Mouse (Mus musculus) midbrain, embryonic 14.5 days (tissue): Measurements from ENCODE around the gene Ggt5. TPM values are rescaled to one million over a fixed set of nuclear protein-coding genes. Genes with fewer than 3 reads are reported as not detected.

Source experiments
- ATAC-seq: fragments of 200-750 bp; cut with Nextera tagmentation; 2 replicates; pipeline ENCODE4 v1.8.0; 2017; ENCODE audit warnings: moderate number of reproducible peaks, moderate library complexity; ENCODE audit not compliant: low FRiP score, low TSS enrichment
- DNase-seq: peaks from one replicate; pipeline ENCODE4 v3.0.0-alpha.2; 2015
- H3K27ac ChIP-seq: fragments of 300-500 bp; sonication (generic); replicated peaks from 2 replicates; pipeline ENCODE4 v1.5.1; 2014; ENCODE audit warnings: mild to moderate bottlenecking, low read depth, low read length, moderate library complexity
- H3K27me3 ChIP-seq: fragments of 300-500 bp; sonication (generic); 2 replicates; pipeline ENCODE4 v1.6.1; 2014; ENCODE audit warnings: low read length, control low read depth, mixed read lengths; ENCODE audit not compliant: control insufficient read depth, insufficient read depth
- H3K36me3 ChIP-seq: fragments of 300-500 bp; sonication (generic); 2 replicates; pipeline ENCODE4 v1.6.1; 2014; ENCODE audit warnings: low read length, control low read depth; ENCODE audit not compliant: control insufficient read depth, insufficient read depth
- H3K4me1 ChIP-seq: fragments of 300-500 bp; sonication (generic); 2 replicates; pipeline ENCODE4 v1.6.1; 2014; ENCODE audit warnings: mild to moderate bottlenecking, antibody characterized with exemption, low read length, control low read depth; ENCODE audit not compliant: control insufficient read depth, insufficient read depth
- H3K4me2 ChIP-seq: fragments of 300-500 bp; sonication (generic); 2 replicates; pipeline ENCODE4 v1.6.1; 2014; ENCODE audit warnings: mild to moderate bottlenecking, low read length, moderate library complexity
- H3K4me3 ChIP-seq: fragments of 300-500 bp; sonication (generic); replicated peaks from 2 replicates; pipeline ENCODE4 v1.5.1; 2014; ENCODE audit warnings: low read depth, low read length
- H3K9ac ChIP-seq: fragments of 300-500 bp; sonication (generic); replicated peaks from 2 replicates; pipeline ENCODE4 v1.6.1; 2014; ENCODE audit warnings: mild to moderate bottlenecking, low read length, moderate library complexity
- H3K9me3 ChIP-seq: fragments of 300-500 bp; sonication (generic); 2 replicates; pipeline ENCODE4 v1.6.1; 2016; ENCODE audit warnings: low read length, control low read depth, mixed read lengths; ENCODE audit not compliant: control insufficient read depth
- WGBS: fragments of 180-500 bp; shearing (Covaris S2); extraction: QIAGEN DNeasy Blood & Tissue Kit; methylation state at CpG from one replicate; pipeline ENCODE4 v1.1.7; 2014; 5-methylcytosine and 5-hydroxymethylcytosine counted together
- polyA plus RNA-seq: library from polyadenylated mRNA; unstranded; fragments of >200 nt; fragmentation: Nextera tagmentation; extraction: Ambion mirVana; gene quantifications from 2 replicates; pipeline ENCODE4 v1.2.1, GENCODE M21; 2014

Ggt5 gene
- polyA plus RNA-seq, 1 experiment from 2014 or later, result 1.9 TPM

DNA sequence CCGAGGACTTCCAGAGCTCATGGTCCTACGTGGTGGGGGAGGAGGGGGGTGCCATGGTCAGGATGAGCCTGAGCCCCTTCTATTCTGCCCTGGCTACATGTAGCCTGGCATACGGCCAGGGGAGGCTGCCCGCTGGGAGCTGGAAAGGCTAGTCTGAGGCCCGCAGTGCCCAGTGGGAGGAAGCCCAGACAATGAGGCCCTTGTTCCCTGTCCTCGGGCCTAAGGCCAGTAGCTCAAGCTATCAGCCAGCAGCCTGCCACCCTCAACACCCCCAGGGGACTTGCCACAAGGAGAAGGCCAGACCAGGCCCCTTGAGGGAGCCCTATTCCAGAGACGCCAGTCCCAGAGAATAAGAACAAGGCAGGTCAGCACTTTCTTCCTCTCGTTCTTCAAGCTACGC is 33.1 kb upstream of the Ggt5 start:
- no peaks in the 10 kb centered on the region for H3K9me3 ChIP-seq
- peak overlapping the region; percentile 37 for H3K27ac ChIP-seq
- WGBS, result 18% methylated on average over 9 of the region's 9 CpGs
- no peak overlapping the region for H3K4me2 ChIP-seq
- H3K36me3 ChIP-seq, result peaks cover 34% of the 10 kb centered on the region
- H3K4me1 ChIP-seq, result peaks cover 36% of the 10 kb centered on the region
- ATAC-seq, result peak; percentile 46
- no peak overlapping the region for H3K4me3 ChIP-seq
- H3K9ac ChIP-seq, result no peak overlapping the region
- no peaks in the 10 kb centered on the region for H3K27me3 ChIP-seq
- DNase-seq, result peak; percentile 84

DNA sequence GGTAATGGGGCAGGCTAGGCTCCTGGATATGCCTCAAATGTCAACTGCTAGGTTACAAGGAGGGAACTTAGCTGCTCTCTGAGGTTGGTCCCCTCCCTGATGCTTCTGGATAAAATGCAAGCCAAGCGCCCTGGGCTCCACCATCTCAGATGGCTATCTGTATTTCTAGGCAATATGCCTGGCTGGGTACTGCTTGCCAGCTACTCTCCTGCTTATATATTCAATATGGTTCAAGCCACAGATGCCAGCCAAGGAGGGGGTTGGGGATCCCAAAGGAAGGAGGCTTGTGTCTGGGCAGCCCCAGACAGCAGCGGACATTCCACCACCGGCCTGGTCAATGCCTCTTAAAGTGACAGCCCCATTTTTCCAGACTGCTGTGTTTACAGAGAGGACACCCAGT is 30.6 kb upstream of the Ggt5 start:
- Histone ChIP-seq H3K4me3 (peak overlapping the region; percentile 68), H3K36me3 (peaks cover 26% of the 10 kb centered on the region), H3K4me2 (peak overlapping the region; percentile 91), H3K27ac (peak overlapping the region; percentile 96), H3K9me3 (no peaks in the 10 kb centered on the region), H3K27me3 (no peaks in the 10 kb centered on the region), H3K9ac (peak overlapping the region; percentile 95), H3K4me1 (peaks cover 38% of the 10 kb centered on the region)
- DNase-seq (peak; percentile 71), ATAC-seq (peak; percentile 17; the same call in 1 of the 2 replicates)
- WGBS, result 13% methylated on average over 3 of the region's 3 CpGs

DNA sequence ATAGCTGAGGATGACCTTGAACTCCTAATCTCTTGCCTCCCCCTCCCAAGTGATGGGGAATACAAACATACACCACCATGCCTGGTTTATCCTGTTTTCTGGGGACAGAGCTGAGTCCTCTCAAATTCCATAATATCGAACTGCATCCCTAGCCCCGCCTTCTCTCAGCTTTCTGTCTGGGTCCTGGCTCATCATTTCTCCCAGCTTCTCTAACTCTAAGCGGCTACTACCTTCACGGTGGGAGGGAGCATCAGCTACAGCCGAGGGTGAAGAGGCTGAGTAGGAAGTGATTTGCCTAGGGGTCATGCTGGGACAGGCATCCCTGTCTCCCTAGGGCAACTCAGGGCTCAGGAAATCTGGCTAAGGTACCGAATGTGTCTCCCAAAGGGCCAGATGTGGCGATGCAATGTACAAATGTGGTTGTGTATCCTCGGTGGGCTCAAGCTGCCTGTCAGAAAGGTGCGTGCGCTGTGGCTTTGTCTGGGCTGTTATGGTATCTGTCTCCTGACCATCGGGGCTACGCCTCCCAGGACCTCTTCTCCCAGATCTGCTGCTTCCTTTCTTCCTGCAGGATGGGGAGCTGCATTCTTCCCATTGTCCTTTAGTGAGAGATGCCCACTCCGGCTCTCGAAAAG is 30.0 kb upstream of the Ggt5 start:
- Histone ChIP-seq H3K27me3 (no peaks in the 10 kb centered on the region), H3K4me3 (peak overlapping the region; percentile 68), H3K9me3 (no peaks in the 10 kb centered on the region), H3K36me3 (peaks cover 20% of the 10 kb centered on the region), H3K4me1 (peaks cover 38% of the 10 kb centered on the region), H3K4me2 (peak overlapping the region; percentile 91), H3K9ac (peak overlapping the region; percentile 95), H3K27ac (peak overlapping the region; percentile 96)
- 3% methylated on average over 14 of the region's 14 CpGs for WGBS
- ATAC-seq (peak; percentile 29; the same call in 1 of the 2 replicates), DNase-seq (peak; percentile 70)

DNA sequence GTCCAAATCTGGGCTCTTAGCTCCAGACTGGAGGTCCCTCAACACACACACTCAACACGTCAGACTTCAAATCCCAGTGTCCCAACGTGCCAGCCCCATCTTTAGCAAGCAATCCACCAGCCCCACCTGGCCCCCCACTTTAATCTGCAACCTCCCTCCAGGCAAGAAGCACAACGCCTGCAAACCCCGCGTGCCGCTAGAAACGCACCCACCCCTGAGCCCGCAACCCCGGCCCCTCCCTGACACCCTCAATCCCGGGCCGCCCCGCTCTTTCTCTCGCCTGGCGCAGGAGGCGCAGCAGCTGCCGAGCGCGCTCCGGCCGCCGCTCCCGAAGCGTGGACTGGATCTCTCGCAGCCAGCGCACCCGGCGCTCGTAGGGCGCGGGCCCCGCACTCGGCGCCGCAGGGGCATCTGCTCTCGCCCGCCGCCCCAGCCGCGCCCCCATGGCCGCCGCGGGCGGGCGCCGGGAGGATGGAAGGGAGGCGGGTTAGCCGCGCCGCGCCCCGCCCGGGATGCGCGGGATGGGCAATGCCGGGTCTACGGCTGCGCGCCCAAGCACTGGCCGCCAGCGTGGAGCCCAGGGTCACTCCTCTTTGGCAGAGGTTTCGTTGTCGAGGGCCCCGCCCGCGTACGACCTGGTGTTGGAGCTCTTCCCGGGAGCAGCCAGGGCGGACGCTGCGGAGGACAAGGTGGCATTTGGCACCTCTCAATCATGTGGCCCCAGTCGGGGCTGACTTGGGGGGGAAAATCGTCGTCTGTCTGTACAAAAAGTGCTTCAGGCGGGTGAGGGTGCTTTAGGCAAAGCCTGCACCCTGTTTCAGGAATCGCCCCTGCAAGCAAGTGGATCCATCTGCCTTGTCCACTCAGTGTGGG is 29.2 kb upstream of the Ggt5 start, which contains the start of gene Lrrc75b:
Gene Lrrc75b (minus strand): TSS at position 655 of the 873 bp plus-strand sequence.
- peak within 1 kb of the TSS; percentile 91 for H3K4me2 ChIP-seq

DNA sequence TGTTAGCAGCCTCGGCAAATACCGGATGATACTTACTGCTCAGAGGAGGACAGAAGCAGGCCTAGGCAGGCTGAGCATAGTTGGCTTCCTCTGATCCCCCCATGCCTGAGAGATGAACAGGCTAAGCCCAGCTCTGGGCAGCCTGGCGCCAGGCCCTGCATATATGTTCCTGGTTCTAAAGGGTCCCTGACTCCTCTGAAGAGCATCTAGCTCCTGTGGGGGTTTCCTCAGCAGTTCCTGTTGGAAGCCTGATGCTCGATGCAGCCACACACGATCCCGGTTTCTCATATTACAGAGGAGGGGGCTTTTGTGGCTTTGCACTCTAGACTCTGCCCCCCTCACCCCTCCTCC is 28.6 kb upstream of the Ggt5 start:
- WGBS, result 10% methylated on average over 6 of the region's 6 CpGs
- H3K36me3 ChIP-seq, result peaks cover 11% of the 10 kb centered on the region
- ATAC-seq (peak; percentile 14; the same call in 1 of the 2 replicates), DNase-seq (peak; percentile 60)
- H3K27me3 ChIP-seq, result no peaks in the 10 kb centered on the region
- no peaks in the 10 kb centered on the region for H3K9me3 ChIP-seq
- peak overlapping the region; percentile 96 for H3K27ac ChIP-seq
- peak overlapping the region; percentile 91 for H3K4me2 ChIP-seq
- H3K4me1 ChIP-seq, result peaks cover 38% of the 10 kb centered on the region
- peak overlapping the region; percentile 68 for H3K4me3 ChIP-seq
- H3K9ac ChIP-seq, result peak overlapping the region; percentile 95

More for the DNA sequence above, 29.2 kb upstream of the Ggt5 start, which contains the start of gene Lrrc75b:
- Histone ChIP-seq H3K27ac (peak within 1 kb of the TSS; percentile 96), H3K4me3 (peak within 1 kb of the TSS; percentile 68), H3K36me3 (peaks cover 16% of the 10 kb centered on the region), H3K9me3 (no peaks in the 10 kb centered on the region), H3K9ac (peak within 1 kb of the TSS; percentile 95), H3K27me3 (no peaks in the 10 kb centered on the region), H3K4me1 (peaks cover 38% of the 10 kb centered on the region)
- under 1% methylated on average over 75 of the region's 75 CpGs for WGBS
- ATAC-seq, result peak; percentile 60
- DNase-seq, result peak; percentile 81

DNA sequence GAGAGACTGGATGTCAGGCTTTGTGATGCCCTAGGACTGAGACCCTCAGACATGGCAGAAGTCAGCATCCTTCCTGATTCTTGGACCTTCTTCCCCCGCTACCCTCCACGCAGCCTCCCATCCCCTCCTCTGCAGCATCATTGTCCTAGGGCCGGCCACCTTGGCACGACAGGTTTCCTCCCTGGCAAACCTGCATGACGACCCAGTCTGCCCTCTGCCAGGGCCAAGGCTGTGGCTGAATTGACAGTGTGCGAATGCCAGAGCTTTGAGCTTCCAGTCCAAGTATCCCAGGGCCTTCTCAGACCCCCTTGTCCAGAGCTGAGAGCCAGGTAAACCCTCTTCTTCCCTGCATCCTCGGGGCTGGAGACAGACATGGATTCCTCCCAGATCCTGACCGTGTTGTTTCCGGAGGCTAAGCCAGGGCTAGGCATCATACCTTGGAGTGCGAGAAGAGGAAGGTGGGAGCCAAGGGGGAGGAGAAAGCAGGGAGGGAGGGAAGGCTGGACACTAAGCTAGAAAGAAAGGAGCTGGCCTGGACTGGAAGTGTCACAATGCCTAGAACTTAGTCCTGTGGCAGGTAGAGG is 28.0 kb upstream of the Ggt5 start, which contains the start of gene Ggt1:
Gene Ggt1 (plus strand): TSS at position 534 of the 584 bp plus-strand sequence.
- peak within 1 kb of the TSS; percentile 68 for H3K4me3 ChIP-seq
- peaks cover 33% of the 10 kb centered on the region for H3K4me1 ChIP-seq
- H3K27ac ChIP-seq, result peak within 1 kb of the TSS; percentile 96
- H3K36me3 ChIP-seq, result peaks cover 5% of the 10 kb centered on the region
- DNase-seq (no peak), ATAC-seq (no peak)
- no peaks in the 10 kb centered on the region for H3K9me3 ChIP-seq
- H3K9ac ChIP-seq, result peak within 1 kb of the TSS; percentile 95
- WGBS, result 46% methylated on average over 10 of the region's 10 CpGs
- H3K4me2 ChIP-seq, result peak within 1 kb of the TSS; percentile 91
- H3K27me3 ChIP-seq, result no peaks in the 10 kb centered on the region

DNA sequence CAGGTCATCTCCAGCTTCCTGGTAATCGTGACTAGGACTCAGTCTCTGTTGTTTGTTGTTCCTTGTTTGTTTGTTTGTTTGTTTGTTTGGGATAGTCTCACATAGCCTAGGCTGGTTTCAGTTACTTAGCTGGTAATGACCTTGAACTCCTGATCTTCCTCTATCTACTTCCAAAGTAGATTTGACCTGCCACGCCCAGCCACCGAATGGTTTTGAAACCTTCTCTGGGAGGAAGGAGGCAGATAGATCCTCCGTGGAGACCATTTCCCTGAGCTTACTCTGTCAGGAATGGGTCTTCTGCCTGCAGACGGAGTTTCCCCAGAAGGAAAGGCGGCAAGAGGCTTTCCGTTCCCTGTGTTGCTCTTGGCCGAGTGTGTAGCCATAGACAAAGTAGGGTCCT is 26.5 kb upstream of the Ggt5 start:
- Histone ChIP-seq H3K4me3 (no peak overlapping the region), H3K9me3 (no peaks in the 10 kb centered on the region), H3K4me1 (peaks cover 19% of the 10 kb centered on the region), H3K36me3 (no peaks in the 10 kb centered on the region), H3K9ac (no peak overlapping the region), H3K4me2 (no peak overlapping the region), H3K27ac (no peak overlapping the region), H3K27me3 (no peaks in the 10 kb centered on the region)
- ATAC-seq (no peak), DNase-seq (no peak)
- 85% methylated on average over 8 of the region's 8 CpGs for WGBS

DNA sequence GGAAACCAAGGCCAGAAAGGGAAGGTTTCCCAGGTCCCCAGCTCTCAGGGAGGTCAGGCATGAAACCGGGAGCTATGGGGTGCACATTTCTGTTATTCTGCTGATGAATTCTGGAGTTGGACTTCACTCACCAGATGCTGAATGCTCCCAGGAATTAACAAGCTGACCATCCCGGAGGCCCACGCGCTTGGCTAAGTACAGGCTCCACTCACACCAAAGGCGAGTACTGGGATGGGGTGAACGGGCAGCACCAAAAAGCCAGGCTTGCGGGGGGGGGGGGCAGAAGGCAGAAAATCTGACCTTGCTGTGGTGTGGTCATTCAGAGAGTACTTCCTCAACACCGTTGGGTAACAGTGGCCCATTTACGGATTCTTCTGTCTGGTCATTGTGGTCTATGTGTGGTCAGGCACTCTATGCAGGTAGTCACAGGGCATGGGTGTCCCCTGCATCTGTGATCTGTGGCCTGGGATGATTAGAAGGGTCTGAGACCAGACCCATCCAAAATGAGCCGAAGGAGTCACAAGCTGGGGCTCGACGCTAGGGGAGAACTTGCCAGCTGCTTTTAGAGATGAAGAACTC is 24.4 kb upstream of the Ggt5 start:
- no peaks in the 10 kb centered on the region for H3K36me3 ChIP-seq
- no peak for DNase-seq
- H3K27ac ChIP-seq, result no peak overlapping the region
- H3K4me3 ChIP-seq, result no peak overlapping the region
- H3K9ac ChIP-seq, result no peak overlapping the region
- WGBS, result 83% methylated on average over 12 of the region's 12 CpGs
- H3K4me1 ChIP-seq, result peaks cover 11% of the 10 kb centered on the region
- H3K27me3 ChIP-seq, result peaks cover 4% of the 10 kb centered on the region; the same call in 1 of the 2 replicates
- H3K9me3 ChIP-seq, result no peaks in the 10 kb centered on the region
- no peak overlapping the region for H3K4me2 ChIP-seq
- no peak for ATAC-seq
